Mouse (Mus musculus): ENCODE results near the gene Psmc3ip.
"Not testable (repeated sequence)": the region's sequence is repeated elsewhere in the genome, so short reads cannot be mapped to it uniquely, and the experiment has no call there.

The Psmc3ip gene

DNA sequence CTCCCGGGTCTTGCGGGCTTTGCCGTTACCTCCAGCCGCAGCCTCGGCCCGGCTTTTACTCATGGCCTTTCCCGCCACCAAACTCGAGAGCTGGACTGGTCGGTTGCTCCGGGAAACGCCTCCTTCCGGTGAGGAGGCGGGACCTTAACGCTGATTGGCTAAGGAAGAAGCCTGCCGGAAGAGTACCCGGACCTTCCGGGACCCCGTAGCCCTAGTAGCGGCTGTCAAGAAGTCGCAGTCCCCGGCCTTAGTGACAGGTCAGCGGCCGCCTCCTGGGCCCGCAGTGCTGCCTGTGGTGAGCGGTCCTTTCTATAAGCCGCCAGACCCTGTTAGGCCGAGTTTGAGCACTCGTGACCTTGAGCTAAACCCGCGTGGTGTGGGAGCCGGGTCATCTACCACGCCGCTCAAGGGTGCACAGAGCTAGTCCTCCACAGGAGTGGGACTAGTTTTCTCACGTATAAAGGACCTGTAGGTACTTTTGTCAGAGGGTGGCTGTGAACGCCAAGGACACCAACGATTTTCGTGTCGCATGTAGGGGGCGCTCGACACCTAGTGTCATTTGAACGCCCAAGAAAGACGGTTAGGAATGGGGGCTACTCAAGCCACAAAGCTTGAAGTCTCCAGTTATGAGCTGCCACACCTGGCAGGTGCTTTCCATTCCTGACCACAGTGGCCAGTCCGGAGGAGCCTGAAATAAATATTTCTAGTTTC is at the start of gene Psmc3ip:
Psmc3ip (minus strand) TSS at position 123 of the 711 bp plus-strand sequence.
- peak; percentile 97 for DNase-seq (ENCODE audit: low read depth, low spot score)

DNA sequence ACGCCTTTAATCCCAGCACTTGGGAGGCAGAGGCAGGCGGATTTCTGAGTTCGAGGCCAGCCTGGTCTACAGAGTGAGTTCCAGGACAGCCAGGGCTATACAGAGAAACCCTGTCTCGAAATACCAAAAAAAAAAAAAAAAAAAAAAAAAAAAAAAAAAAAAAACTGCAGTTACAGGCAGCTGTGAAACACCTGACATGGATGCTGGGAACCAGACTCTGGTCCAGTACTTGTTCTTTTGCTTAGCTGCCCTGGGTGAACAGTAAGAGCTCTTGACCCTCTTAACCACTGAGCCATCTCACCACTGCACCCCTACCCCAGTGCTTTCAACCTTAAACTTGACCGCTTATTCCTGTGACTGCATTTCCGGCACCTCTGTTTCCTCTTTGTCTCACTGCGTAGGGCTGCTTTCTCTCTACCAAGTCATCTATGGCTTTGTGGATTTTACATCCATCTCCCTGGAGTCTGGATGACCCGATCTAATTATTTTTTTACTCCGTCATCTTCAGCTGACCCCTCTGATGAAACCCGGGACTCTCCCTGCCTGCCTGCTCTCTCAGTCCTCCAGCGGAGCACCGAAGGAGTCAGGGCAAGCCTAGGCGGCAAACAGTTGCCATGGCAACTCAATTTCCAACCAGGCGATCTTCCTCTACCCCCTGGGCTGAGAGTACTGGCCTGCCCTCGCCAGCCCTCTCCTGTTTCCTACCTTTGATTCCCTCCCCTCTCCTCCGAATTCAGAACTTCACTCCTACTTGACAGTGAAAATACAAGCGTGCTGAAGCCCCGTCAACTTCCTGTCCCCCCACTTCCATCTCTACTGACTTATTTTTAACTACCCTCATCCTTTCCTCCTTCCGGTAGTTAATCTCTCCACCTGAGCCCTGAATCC is 48.3 kb upstream of the Psmc3ip start:
- no peak for DNase-seq (ENCODE audit: low read depth, low spot score)

DNA sequence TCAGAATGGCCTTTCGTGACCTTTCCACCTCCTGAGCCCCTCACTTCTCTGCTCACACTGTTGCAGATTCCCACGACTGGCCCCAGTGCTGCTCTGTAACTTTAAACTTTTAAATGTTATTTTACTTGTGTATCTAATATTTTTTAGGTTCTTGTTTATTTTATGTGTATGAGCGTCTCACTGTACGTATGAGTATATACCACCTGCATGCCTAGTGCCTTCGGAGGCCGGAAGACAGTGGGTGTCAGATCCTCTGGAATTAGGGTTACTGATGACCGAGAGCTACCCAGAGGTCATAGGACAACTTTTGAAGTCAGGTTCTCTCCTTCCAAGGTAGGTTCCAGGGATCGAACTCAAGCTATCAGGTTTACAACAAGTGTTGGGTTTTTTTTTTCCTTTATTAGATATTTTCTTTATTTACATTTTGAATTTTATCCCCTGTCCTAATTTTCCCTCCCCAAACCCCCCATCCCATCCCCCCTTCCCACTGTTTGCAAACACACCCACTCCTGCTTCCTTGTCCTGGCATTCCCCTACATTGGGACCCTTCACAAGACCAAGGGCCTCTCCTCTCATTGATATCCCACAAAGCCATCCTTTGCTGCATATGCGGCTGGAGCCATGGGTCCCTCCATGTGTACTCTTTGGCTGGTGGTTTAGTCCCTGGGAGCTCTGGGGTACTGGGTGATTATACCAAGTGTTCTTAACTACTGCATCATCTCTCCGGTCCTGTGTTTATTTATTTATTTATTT is 47.2 kb upstream of the Psmc3ip start:
- no peak for DNase-seq (ENCODE audit: low read depth, low spot score)

DNA sequence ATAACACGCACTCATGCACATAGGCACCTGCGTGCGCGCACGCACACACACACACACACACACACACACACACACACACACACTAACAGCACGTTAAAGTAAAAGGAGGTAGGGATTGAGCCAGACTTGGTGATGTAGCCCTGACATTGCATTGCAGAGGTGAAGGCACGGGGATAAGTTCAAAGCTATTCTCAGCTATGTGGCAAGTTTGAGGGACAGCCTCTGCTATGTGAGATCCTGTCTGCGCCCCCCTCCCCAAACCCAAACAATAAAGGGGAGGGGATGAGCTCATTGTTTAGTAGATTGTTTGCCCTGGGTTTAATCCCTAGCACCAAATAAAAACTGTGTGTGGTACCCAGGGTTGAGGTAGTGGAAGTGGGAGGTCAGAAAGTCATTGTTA is 45.9 kb upstream of the Psmc3ip start:
- no peak for DNase-seq (ENCODE audit: low read depth, low spot score)

DNA sequence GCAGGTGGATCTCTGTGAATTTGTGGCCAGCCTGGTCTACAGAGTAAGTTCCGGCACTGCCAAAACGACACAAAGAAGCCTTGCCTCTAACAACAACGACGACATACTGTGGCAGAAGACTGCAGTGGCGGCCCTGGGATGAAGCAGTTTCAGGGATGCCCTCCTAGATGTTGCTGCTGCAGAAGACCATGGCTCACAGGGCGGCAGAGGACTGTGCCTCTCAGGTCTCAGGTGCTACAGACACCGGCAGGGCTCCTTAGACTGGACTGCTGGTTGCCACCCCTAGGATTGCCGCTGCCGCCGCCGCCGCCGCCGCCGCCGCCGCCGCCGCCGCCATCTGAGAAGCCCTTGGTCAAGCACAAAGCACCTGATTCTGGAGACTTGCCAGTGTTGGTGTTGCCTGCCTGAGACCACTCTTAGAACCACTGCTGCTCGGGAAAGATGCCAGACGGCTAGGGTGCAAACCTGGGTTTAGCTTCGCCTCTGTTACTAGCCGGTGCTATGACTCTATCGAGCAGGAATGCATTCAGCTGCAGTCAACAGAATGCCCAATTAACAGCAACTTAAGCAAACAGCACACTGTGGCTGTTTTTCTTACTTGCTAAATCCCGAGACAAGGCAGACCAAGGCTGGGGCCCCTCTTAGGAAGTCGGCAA is 45.1 kb upstream of the Psmc3ip start:
- DNase-seq (ENCODE audit: low read depth, low spot score), result no peak

DNA sequence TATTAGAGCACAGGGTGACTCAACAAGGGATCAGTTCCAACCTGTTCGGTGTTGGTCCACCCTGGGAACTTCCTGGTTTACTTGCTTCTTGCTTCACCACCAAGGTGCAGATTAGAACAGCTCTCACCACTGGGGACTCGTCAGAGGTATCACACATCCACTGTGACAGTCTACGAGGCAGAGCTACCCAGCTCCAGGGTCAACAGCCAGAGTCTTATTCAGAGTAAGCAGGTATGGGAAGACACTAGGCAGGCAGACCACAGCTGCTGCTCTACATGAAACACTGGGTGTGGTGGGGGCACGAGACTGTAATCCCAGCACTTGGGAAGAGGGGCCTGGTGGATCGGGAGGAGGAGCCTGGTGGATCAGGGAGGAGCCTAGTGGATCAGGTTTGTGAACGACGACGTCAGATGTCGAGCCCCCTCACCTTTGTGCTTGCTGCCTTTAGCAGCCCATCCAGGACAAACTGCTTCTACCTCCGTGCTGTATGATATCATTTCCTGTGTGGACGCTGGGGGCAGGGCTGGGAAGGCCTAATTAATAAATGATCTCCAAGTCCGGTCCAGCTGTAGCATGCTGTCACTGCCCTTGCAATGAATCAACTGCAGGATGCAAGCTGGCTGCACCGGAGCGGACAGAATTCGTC is 43.4 kb upstream of the Psmc3ip start:
- DNase-seq (ENCODE audit: low read depth, low spot score), result no peak

DNA sequence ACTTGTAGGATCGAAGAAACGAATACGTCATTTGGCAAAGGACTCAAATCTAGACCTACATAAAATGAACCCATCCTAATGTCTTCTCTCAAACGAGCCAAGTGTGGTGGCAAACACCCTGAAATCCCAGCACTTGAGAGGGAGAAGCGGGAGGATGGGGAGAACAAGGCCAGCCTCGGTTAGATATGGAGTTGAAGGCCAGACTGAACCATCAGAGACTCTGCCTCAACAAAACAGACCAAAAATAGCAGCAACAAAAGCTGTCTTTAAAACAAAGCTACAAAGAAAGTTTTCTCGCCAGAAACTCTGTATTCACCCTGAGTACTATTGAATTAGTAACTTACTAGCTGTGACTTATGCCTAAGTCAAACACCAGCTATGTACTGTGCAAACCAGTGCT is 41.8 kb upstream of the Psmc3ip start:
- no peak for DNase-seq (ENCODE audit: low read depth, low spot score)

DNA sequence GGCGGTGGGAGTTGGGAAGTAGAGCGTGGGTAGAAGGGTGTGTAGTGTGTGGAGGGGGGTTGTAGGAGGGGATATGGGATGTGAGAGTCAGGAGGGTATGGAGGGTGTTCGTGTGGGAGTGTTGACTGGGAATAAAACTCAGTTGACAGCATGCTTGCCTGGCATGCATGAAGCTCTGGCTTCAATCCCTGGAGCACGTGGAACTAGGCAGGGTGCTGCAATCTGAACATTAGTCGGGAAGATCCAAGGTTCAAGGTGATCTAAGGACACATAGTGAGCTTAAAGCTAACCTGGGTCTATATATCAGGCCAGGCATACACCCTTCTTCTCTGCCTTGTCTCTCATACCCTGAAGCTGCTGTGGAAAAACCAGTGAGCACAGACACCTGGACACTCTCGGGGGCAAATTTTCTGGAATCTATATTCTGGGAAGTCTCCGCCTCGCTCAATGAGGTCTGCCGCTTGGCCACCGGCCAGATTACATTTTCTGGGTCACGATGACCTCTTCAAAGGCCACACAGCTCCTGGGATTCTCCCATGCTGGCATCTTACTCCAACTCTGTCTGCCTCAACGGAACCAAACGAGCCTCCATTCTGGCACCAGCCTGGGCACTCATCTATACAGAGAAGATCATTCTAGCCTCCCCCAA is 39.1 kb upstream of the Psmc3ip start:
- no peak for DNase-seq (ENCODE audit: low read depth, low spot score)

DNA sequence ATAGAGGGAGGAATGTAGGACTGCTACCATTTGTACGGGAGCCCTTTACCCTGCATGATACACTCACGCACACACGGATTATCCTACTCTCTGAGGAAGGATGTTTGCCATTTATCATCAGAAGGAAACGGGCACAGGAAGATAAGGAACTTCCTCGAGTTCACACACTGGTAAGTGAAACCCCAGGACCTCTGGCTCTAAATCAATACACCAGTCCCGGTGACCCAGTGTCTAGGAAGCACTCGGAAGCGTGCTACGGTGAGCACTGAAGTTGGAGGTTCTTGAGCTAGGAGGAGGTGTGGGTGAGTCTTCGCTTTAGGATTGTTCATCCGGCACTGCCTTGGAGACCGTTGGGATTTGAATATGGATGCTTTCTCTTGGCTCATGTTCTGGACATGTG is 37.8 kb upstream of the Psmc3ip start:
- no peak for DNase-seq (ENCODE audit: low read depth, low spot score)

DNA sequence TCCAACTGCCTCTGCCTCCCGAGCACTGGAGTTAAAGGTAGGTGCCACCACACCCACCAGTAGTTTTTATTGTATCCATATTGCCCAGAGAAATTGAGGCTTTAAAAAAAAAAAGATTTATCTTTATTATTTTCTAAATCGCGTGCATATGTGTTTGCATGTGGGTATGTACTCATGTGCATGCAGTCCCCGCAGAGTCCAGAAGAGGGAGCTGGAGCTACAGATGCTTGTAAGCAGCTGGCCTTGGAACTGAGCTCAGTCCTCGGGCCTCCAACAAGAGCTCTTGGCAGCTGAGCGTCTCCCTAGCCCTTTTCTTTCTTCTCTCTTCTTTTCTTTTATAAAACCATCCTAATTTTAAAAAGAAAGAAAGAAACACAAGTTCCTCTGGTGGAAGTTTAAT is 36.5 kb upstream of the Psmc3ip start:
- DNase-seq (ENCODE audit: low read depth, low spot score), result peak; percentile 55

DNA sequence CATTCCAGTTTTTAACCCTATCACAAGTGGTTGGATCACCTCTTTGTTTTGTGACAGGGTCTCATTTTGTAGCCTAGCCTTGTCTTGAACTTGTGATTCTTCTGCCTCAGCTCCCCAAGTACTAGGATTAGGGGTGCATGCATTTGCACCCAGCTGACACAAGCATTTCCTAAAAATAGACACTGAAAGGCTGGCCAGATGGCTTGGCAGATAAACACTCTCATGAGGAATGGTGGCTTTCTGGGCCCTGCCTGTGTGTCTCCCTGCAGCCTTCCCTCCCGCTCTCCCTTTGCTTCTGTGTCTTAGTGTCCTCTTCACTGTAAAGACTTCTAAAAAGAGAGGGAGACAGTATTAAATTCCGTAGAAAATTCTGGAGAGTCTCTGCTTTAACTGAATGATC is 36.0 kb upstream of the Psmc3ip start:
- DNase-seq (ENCODE audit: low read depth, low spot score), result no peak

DNA sequence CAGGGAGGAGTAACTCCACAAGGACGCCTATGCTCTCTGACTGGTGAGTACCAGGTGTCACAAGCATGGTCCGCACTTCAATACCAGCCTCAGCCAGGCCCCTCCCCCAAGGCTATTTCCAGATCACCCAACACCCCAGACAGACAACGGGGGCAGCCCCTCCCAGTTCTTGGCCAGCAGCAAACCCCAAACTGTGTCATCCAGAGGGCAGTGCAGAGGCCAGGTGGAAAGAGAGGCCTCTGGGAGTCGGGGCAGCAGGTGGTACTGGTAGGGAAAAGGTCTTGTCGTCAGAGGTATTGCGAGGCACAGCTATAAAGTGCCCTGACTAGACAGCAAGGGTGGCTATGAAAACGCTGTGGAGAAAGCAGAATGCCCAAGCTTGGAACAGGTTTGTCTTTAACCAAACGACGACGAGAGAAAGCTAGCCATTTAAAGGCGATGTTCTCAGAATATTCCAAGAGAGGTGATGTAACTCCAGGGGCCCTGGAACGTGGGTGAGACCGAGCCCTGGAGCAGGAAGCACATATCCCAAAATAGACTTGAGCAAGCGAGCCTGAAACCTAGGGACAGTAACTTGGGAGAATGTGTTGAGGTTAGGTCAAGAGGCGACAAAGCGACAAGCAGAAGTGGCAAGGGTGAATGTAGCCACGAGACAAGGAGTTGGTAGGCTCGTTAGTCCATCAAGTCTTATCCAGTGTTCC is 35.0 kb upstream of the Psmc3ip start:
- no peak for DNase-seq (ENCODE audit: low read depth, low spot score)

DNA sequence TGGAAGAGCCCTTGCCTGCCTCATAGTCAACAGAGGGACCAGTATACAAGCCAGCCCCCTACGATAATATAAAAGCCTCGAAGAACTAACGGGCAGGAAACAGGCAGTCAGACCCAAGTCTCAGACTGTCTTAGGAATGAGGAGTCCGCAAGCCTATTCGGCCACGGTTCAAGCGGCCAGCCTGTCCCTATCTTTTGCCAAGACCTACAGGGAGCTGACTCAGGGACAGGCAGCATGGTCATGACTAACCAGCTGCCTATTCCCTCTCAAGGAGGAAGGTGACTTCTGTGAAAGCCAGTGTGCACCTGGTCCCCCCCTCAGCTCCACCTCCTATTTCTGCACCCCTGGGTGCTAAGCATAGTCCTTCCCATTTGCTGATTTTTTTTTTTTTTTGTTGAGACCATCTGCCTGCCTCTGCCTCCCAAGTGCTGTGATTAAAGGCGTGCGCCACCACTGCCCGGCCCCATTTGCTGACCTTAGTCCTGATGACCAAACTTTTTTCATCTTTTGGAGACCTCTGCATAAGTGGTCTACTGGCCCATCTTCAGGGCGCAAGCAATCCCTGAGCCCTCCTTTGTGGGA is 33.9 kb upstream of the Psmc3ip start:
- DNase-seq (ENCODE audit: low read depth, low spot score), result no peak

DNA sequence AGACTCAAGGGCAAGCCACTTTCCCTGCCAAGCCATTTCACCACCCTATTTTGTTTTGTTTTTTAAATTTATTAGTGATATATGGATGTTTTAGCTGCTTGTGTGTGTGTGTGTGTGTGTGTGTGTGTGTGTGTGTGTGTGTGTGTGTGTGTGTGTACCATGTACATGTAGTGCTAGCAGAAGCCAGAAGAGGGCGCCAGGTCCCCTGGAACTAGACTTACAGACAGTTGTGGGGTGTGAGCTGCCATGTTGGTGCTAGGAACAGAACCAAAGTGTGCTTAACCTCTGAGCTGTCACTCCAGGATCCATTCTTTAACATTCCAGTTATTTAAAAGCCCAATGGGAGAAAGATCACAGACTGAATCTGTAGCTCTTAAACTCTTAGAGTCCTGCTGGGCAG is 31.8 kb upstream of the Psmc3ip start:
- no peak for DNase-seq (ENCODE audit: low read depth, low spot score)

DNA sequence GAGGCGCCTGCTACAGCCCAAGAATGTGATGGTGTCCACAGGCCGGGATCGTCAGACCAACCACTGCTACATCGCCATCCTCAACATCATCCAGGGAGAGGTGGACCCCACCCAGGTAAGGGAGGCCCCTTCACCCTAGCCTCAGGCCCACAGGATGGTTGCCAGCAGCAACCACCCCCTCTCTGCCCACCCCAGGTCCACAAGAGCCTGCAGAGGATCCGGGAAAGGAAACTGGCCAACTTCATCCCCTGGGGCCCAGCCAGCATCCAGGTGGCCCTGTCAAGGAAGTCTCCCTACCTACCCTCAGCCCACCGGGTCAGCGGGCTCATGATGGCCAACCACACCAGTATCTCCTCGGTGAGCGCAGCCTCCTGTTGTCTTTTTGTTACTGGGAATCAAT is 29.8 kb upstream of the Psmc3ip start:
- not testable (repeated sequence) for DNase-seq (ENCODE audit: low read depth, low spot score)

DNA sequence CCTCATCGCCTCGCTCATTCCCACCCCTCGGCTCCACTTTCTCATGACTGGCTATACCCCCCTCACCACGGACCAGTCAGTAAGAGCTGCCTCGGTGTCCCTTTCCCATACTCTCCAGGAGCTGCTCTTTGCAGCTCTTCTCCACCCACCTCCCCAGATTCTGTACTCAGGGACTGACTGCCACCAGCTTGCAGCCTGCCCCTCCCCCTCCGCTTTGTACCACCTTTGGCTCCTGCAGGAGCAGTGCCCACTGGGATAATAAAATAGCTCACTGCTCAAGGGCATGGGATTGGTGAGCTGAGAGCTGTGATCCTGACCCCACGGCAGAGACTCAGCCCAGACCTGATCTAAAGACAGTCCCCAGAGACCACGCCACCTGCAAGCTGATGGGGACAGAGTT is 29.3 kb upstream of the Psmc3ip start:
- not testable (repeated sequence) for DNase-seq (ENCODE audit: low read depth, low spot score)

DNA sequence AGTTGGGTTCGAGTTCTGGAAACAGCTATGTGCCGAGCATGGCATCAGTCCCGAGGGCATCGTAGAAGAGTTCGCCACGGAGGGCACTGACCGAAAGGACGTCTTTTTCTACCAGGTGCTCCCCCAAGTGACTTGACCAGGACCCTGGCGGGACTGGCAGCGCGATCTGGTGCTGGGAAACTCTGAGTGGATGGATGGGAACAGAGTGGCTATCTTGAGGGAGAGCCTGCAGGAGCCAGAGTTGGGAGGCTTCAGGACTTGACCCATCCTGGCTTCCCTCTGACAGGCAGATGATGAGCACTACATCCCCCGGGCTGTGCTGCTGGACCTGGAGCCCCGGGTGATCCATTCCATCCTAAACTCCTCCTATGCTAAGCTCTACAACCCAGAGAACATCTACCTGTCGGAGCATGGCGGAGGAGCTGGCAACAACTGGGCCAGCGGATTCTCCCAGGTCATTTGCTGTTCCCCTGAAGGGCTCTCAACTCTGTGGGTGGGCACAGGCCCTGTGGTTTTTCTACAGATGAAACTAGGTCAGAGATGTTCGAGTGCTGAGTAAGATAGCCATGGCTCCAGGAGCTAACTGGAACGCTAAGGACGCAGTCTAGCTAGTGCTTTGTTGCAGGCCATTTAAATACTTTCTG is 25.4 kb upstream of the Psmc3ip start:
- DNase-seq (ENCODE audit: low read depth, low spot score), result no peak

DNA sequence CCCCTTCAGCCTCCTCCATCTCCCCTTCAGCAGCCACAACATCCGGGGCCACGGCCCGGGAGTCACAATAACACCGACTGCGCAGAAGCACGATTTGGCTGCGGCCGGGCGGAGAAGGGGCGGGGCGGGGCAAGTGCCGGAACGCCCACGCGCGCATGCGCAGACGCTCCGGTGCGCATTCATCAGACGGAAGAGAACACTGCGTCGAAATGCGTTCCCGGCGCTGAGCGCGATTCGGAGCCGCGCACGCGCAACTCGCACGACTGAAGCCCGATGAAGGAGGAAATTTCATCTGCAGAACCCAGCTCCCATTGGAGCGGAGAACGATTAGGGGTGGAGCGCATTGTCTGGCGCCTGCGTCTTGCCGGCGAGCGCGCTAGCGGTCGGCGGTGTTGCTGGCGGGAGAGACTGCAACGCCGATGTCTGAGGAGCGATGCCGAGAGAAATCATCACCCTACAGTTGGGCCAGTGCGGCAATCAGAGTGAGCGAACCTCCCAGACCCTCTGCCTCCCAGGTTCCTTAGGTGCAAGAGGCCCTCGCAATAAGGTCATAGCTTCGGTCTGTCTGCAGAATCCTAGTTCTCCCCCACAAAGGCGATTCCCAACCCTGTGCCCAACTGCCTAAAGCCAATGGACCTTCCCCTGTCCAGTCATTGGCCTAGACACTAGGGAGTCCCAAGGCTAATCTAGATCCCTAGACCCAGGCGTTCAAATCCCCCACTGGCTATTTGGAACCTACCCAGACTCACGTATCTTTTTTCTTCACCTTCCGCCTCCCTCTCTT is 24.7 kb upstream of the Psmc3ip start, which contains the start of the genes Retreg3 and Tubg1:
Retreg3 (minus strand) TSS at position 133 of the 784 bp plus-strand sequence.
Tubg1 (plus strand) TSS at position 178 of the 784 bp plus-strand sequence.
- peak; percentile 99 for DNase-seq (ENCODE audit: low read depth, low spot score)

Measured in 3T3-L1 (cell line).